9 mouse cellular contexts compared by ENCODE assay signal in genomic region chr7:68233619-68234223, GRCm38 (mm10). TPM values are rescaled to one million over a fixed set of nuclear protein-coding genes. Genes with fewer than 3 reads are reported as not detected.
DNase-seq lines count a peak whose midpoint lies in the region; ATAC-seq lines count a peak whose summit lies in the region.
"Had no signal": no experiment of that assay in that cellular context is flagged by ENCODE, and none has a peak within 500 bp of the region (broad histone marks: within the 10 kb centered on the region; RNA-seq: fewer than 3 reads in every experiment).

No protein-coding gene starts in this region.

- no peak overlapping the region for H3K4me2 ChIP-seq in forebrain, embryonic 13.5 days

- no peak overlapping the region for H3K9ac ChIP-seq in forebrain, embryonic 13.5 days

- ATAC-seq in forebrain, embryonic 13.5 days, result peak; percentile 43

- no peaks in the 10 kb centered on the region for H3K27me3 ChIP-seq in forebrain, embryonic 13.5 days
- H3K27me3 ChIP-seq in midbrain, embryonic 10.5 days (ENCODE audit: low read depth, poor library complexity, severe bottlenecking), result no peaks in the 10 kb centered on the region

- peaks cover 20% of the 10 kb centered on the region for H3K4me1 ChIP-seq in forebrain, embryonic 13.5 days
- H3K4me1 ChIP-seq in midbrain, embryonic 10.5 days, result peaks cover 25% of the 10 kb centered on the region

- 26% methylated on average over 13 of the region's 13 CpGs for WGBS in forebrain, embryonic 13.5 days
- WGBS in midbrain, embryonic 10.5 days, result 30% methylated on average over 13 of the region's 13 CpGs

- no peaks in the 10 kb centered on the region for H3K9me3 ChIP-seq in forebrain, embryonic 13.5 days (replicated peaks)
- no peaks in the 10 kb centered on the region for H3K9me3 ChIP-seq in midbrain, embryonic 10.5 days (replicated peaks)

- intact Hi-C loops in gastrocnemius, postnatal 14 days (cut with DNase I; ENCODE audit: low total_unique reads), result no loop called here

- no peak overlapping the region for H3K4me3 ChIP-seq in forebrain, embryonic 13.5 days
- no peak overlapping the region for H3K4me3 ChIP-seq in midbrain, embryonic 10.5 days

- DNase-seq in gastrocnemius, postnatal 14 days, result peak; percentile 35
- no peak for DNase-seq in gastrocnemius, postnatal 4 days (ENCODE audit: low spot score in 2 of 2)
- DNase-seq in kidney, adult 18-20 months, result peak; percentile 48
- DNase-seq in midbrain, embryonic 10.5 days (ENCODE audit: low spot score), result peak; percentile 66
- DNase-seq in cerebellum, postnatal 25 days, result no peak
- DNase-seq in thymus, postnatal 25 days, result no peak
- no peak for DNase-seq in right cerebral cortex, adult 18-20 months

- H3K36me3 ChIP-seq in forebrain, embryonic 13.5 days (ENCODE audit: poor library complexity, severe bottlenecking), result peaks cover 15% of the 10 kb centered on the region
- H3K36me3 ChIP-seq in midbrain, embryonic 10.5 days, result peaks cover 26% of the 10 kb centered on the region

- H3K27ac ChIP-seq in forebrain, embryonic 13.5 days, result no peak overlapping the region
- H3K27ac ChIP-seq in midbrain, embryonic 10.5 days (replicated peaks), result peak overlapping the region; percentile 6

RNA-seq across cellular contexts. Expression of gene Pgpep1l, which starts 30.3 kb away (rescaled TPM):
- total RNA-seq in gastrocnemius, postnatal 14 days (2021), result 1 to 10 TPM; 8.4 to 9.2 TPM
- total RNA-seq in gastrocnemius, postnatal 4 days (2021), result 1 to 10 TPM; 5.6 to 6.5 TPM
- not detected in 2 replicates for polyA plus RNA-seq in forebrain, embryonic 13.5 days (2015; fragmentation: Nextera tagmentation; extraction: Ambion mirVana)
- polyA plus RNA-seq in midbrain, embryonic 10.5 days (2016; fragmentation: Nextera tagmentation; extraction: Ambion mirVana), result not detected in 2 replicates
- total RNA-seq: neutrophil, adult 5-6 weeks had no signal

RNA-seq across cellular contexts. Expression of gene Fam169b, which starts 39.9 kb away (rescaled TPM):
- total RNA-seq in gastrocnemius, postnatal 14 days (2021), result under 1 TPM; 0.29 to 0.51 TPM
- total RNA-seq in gastrocnemius, postnatal 4 days (2021), result 1 to 10 TPM; 1.0 to 1.3 TPM
- polyA plus RNA-seq in forebrain, embryonic 13.5 days (2015; fragmentation: Nextera tagmentation; extraction: Ambion mirVana), result not detected in 2 replicates
- 0.26 and 0.30 TPM in 2 replicates for polyA plus RNA-seq in midbrain, embryonic 10.5 days (2016; fragmentation: Nextera tagmentation; extraction: Ambion mirVana)

Comparison
In these comparisons a context has a peak if more than half of its experiments do, and no peak if none do; other contexts are left out.
1. DNase-seq: peak in gastrocnemius, postnatal 14 days (single experiment), kidney, adult 18-20 months (single experiment) and midbrain, embryonic 10.5 days (single experiment); none in gastrocnemius, postnatal 4 days (0 of 2), cerebellum, postnatal 25 days (0 of 2), thymus, postnatal 25 days (single experiment) and right cerebral cortex, adult 18-20 months (single experiment).